Mouse (Mus musculus) kidney, adult 2 months (tissue): ENCODE results near the gene Armc9. TPM values are rescaled to one million over a fixed set of nuclear protein-coding genes. Genes with fewer than 3 reads are reported as not detected.

Experiments
- DNase-seq: peaks from one replicate; pipeline ENCODE4 v3.0.0; 2021
- H3K27ac ChIP-seq: fragments of 200-500 bp; 2 replicates; pipeline ENCODE4 v1.5.1; 2012; ENCODE audit warnings: low read depth, low read length, control low read depth, inconsistent platforms; ENCODE audit not compliant: insufficient read depth
- H3K27me3 ChIP-seq: fragments of 200-500 bp; replicated peaks from 2 replicates; pipeline ENCODE4 v1.6.1; 2012; ENCODE audit warnings: mild to moderate bottlenecking, moderate library complexity, low read length, inconsistent platforms; ENCODE audit not compliant: control insufficient read depth, insufficient read depth
- H3K36me3 ChIP-seq: fragments of 200-500 bp; 2 replicates; pipeline ENCODE4 v1.6.1; 2012; ENCODE audit warnings: mild to moderate bottlenecking, moderate library complexity, low read length, inconsistent platforms; ENCODE audit not compliant: control insufficient read depth, insufficient read depth
- H3K4me1 ChIP-seq: fragments of 200-500 bp; 2 replicates; pipeline ENCODE4 v1.6.1; 2011; ENCODE audit warnings: low read length; ENCODE audit not compliant: control insufficient read depth, insufficient read depth
- H3K4me3 ChIP-seq: fragments of 200-500 bp; 2 replicates; pipeline ENCODE4 v1.5.1; 2011; ENCODE audit warnings: mild to moderate bottlenecking, low read depth, low read length, control low read depth; ENCODE audit not compliant: insufficient read depth
- CTCF ChIP-seq: fragments of 200-500 bp; conservative IDR thresholded peaks from 2 replicates; pipeline ENCODE4 v1.5.1; 2011; ENCODE audit warnings: low read depth, mild to moderate bottlenecking, control low read depth, low read length, moderate library complexity, mixed read lengths; ENCODE audit not compliant: insufficient read depth, insufficient read length
- POLR2A ChIP-seq: fragments of 200-500 bp; IDR thresholded peaks from one replicate; pipeline ENCODE4 v1.6.1; 2011; ENCODE audit warnings: low read depth, low read length, control low read depth
- WGBS: fragments of 180-500 bp; shearing (Covaris S2); methylation state at CpG from one replicate; pipeline ENCODE4 v1.1.7; 2018; 5-methylcytosine and 5-hydroxymethylcytosine counted together
- polyA plus RNA-seq: library from polyadenylated mRNA; depleted of rRNA; stranded (reverse); fragments of >200 nt; gene quantifications from 2 replicates; pipeline ENCODE4 v1.2.3, GENCODE M21; 2012

Armc9 gene
- polyA plus RNA-seq, 1 experiment, result 7.4 TPM

- no peak overlapping the region for H3K4me3 ChIP-seq
- no peak for DNase-seq
- H3K4me1 ChIP-seq, result peaks cover 4% of the 10 kb centered on the region; the same call in 1 of the 2 replicates
- no peak overlapping the region for H3K27ac ChIP-seq
- H3K36me3 ChIP-seq, result no peaks in the 10 kb centered on the region
- no peak for TF ChIP-seq CTCF
- no peak for TF ChIP-seq POLR2A
- 78% methylated on average over 6 of the region's 6 CpGs for WGBS
- no peaks in the 10 kb centered on the region for H3K27me3 ChIP-seq
Measured at GRCm38 (mm10) chr1:86150929-86151328, 3.7 kb upstream of the Armc9 start.

GRCm38 (mm10) chr1:86151376-86151775 lies 3.2 kb upstream of the Armc9 start:
- Histone ChIP-seq H3K27ac (no peak overlapping the region), H3K4me3 (no peak overlapping the region), H3K4me1 (peaks cover 4% of the 10 kb centered on the region; the same call in 1 of the 2 replicates), H3K36me3 (no peaks in the 10 kb centered on the region), H3K27me3 (no peaks in the 10 kb centered on the region)
- no peak for DNase-seq
- TF ChIP-seq CTCF, result no peak
- no peak for TF ChIP-seq POLR2A
- 67% methylated on average over 7 of the region's 7 CpGs for WGBS

GRCm38 (mm10) chr1:86152618-86153017 lies 2.0 kb upstream of the Armc9 start:
- Histone ChIP-seq H3K4me1 (peaks cover 4% of the 10 kb centered on the region; the same call in 1 of the 2 replicates), H3K4me3 (no peak overlapping the region), H3K27me3 (no peaks in the 10 kb centered on the region), H3K36me3 (no peaks in the 10 kb centered on the region), H3K27ac (no peak overlapping the region)
- WGBS, result 90% methylated on average over 1 of the region's 1 CpGs
- peak; percentile 37 for DNase-seq
- TF ChIP-seq POLR2A (no peak), CTCF (peak; percentile 65)

GRCm38 (mm10) chr1:86154824-86155164 lies 214 bp downstream of the Armc9 start:
- TF ChIP-seq CTCF (no peak), POLR2A (no peak)
- Histone ChIP-seq H3K27ac (no peak overlapping the region), H3K27me3 (no peaks in the 10 kb centered on the region), H3K4me1 (peaks cover 4% of the 10 kb centered on the region; the same call in 1 of the 2 replicates), H3K36me3 (no peaks in the 10 kb centered on the region), H3K4me3 (peak overlapping the region; percentile 46)
- no peak for DNase-seq
- WGBS, result under 1% methylated on average over 18 of the region's 18 CpGs

GRCm38 (mm10) chr1:86156075-86156474 lies 1.5 kb downstream of the Armc9 start:
- Histone ChIP-seq H3K4me3 (no peak overlapping the region), H3K36me3 (no peaks in the 10 kb centered on the region), H3K4me1 (peaks cover 4% of the 10 kb centered on the region; the same call in 1 of the 2 replicates), H3K27me3 (no peaks in the 10 kb centered on the region), H3K27ac (no peak overlapping the region)
- TF ChIP-seq CTCF (no peak), POLR2A (no peak)
- WGBS, result 83% methylated on average over 3 of the region's 3 CpGs
- DNase-seq, result no peak

GRCm38 (mm10) chr1:86156595-86156994 lies 2.0 kb downstream of the Armc9 start:
- Histone ChIP-seq H3K4me3 (no peak overlapping the region), H3K27ac (no peak overlapping the region), H3K4me1 (peaks cover 4% of the 10 kb centered on the region; the same call in 1 of the 2 replicates), H3K27me3 (no peaks in the 10 kb centered on the region), H3K36me3 (no peaks in the 10 kb centered on the region)
- DNase-seq, result no peak
- WGBS, result 93% methylated on average over 6 of the region's 6 CpGs
- no peak for TF ChIP-seq POLR2A
- TF ChIP-seq CTCF, result no peak

GRCm38 (mm10) chr1:86160059-86160458 lies 5.5 kb downstream of the Armc9 start:
- Histone ChIP-seq H3K27me3 (no peaks in the 10 kb centered on the region), H3K36me3 (no peaks in the 10 kb centered on the region; the same call in 1 of the 2 replicates), H3K4me1 (peaks cover 4% of the 10 kb centered on the region; the same call in 1 of the 2 replicates), H3K4me3 (no peak overlapping the region), H3K27ac (no peak overlapping the region)
- no peak for TF ChIP-seq POLR2A
- TF ChIP-seq CTCF, result no peak
- 94% methylated on average over 6 of the region's 6 CpGs for WGBS
- DNase-seq, result no peak
